ENCODE assay signal across 18 mouse cellular contexts in the genomic region with DNA sequence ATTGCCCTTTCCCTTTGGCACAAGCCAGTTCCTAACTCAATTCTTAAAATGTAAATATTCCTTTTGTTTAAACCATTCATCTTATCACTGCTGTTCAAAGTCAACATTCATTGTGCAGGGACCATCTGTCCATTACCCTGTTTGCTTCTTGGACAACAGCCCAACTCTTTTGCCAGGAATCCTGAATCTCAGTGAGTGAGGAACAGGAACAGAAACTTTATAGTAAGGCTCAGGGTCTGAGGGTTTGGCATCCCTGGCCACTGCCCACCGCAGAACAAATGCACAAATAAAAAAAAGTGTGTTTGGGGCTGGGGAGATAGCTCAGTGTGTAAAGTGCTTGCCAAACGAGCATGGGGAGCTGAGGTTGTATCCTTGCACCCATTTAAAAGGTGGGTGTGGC.
DNase-seq lines count a peak whose midpoint lies in the region; ATAC-seq lines count a peak whose summit lies in the region.
"Had no signal": no experiment of that assay in that cellular context is flagged by ENCODE, and none has a peak within 500 bp of the region (broad histone marks: within the 10 kb centered on the region; RNA-seq: fewer than 3 reads in every experiment).

No protein-coding gene starts in this region.

- WGBS in hindbrain, embryonic 14.5 days, result 55% methylated on average over 2 of the region's 2 CpGs
- 63% methylated on average over 2 of the region's 2 CpGs for WGBS in hindbrain, embryonic 12.5 days
- 14% methylated on average over 2 of the region's 2 CpGs for WGBS in large intestine, adult 2 months

- 0 out of 2 replicates have a peak, but pooled peaks cover 3% of the 10 kb centered on the region for H3K4me1 ChIP-seq in hindbrain, embryonic 14.5 days (replicated peaks; ENCODE audit: control insufficient read depth, insufficient read depth, low read length)
- H3K4me1 ChIP-seq in hindbrain, embryonic 12.5 days, result peaks cover 6% of the 10 kb centered on the region; the same call in 1 of the 2 replicates

- H3K36me3 ChIP-seq in hindbrain, embryonic 14.5 days (replicated peaks; ENCODE audit: control insufficient read depth, insufficient read depth), result no peaks in the 10 kb centered on the region
- no peaks in the 10 kb centered on the region for H3K36me3 ChIP-seq in hindbrain, embryonic 12.5 days
- H3K36me3 ChIP-seq: hindbrain, embryonic 15.5 days had no signal

- DNase-seq in cerebellum, postnatal 14 days, result peak; percentile 39 to 57
- DNase-seq in cerebellum, adult 9-10 months, result no peak
- no peak for DNase-seq in hindbrain, embryonic 14.5 days (ENCODE audit: low spot score)
- DNase-seq in lung, postnatal 10 days, result peak; percentile 45
- DNase-seq in lung, postnatal 36 days, result no peak
- peak; percentile 36 for DNase-seq in large intestine, adult 2 months (ENCODE audit: low read depth, low spot score)
- DNase-seq in spleen, postnatal 36 days (ENCODE audit: low spot score in 2 of 2), result no peak
- DNase-seq: cerebellum, postnatal 36 days; kidney, postnatal 4 days; layer of hippocampus, postnatal 36 days; liver, postnatal 0 days; retina, postnatal 1 day; right cerebral cortex, postnatal 4 days; thymus, adult 2 months had no signal

- H3K27ac ChIP-seq in hindbrain, embryonic 14.5 days, result no peak overlapping the region
- no peak overlapping the region for H3K27ac ChIP-seq in hindbrain, embryonic 12.5 days
- H3K27ac ChIP-seq: hindbrain, embryonic 15.5 days; limb, embryonic 15.5 days had no signal

- no peaks in the 10 kb centered on the region for H3K27me3 ChIP-seq in hindbrain, embryonic 14.5 days (ENCODE audit: control insufficient read depth, insufficient read depth, low read length)
- no peaks in the 10 kb centered on the region for H3K27me3 ChIP-seq in hindbrain, embryonic 12.5 days
- H3K27me3 ChIP-seq: hindbrain, embryonic 15.5 days; limb, embryonic 15.5 days had no signal

- no peak overlapping the region for H3K4me2 ChIP-seq in hindbrain, embryonic 14.5 days (replicated peaks)
- no peak overlapping the region for H3K4me2 ChIP-seq in hindbrain, embryonic 12.5 days (replicated peaks)
- H3K4me2 ChIP-seq: hindbrain, embryonic 15.5 days; limb, embryonic 15.5 days; midbrain, embryonic 11.5 days had no signal

- H3K9me3 ChIP-seq in hindbrain, embryonic 14.5 days (ENCODE audit: control insufficient read depth, low read length), result no peaks in the 10 kb centered on the region
- no peaks in the 10 kb centered on the region for H3K9me3 ChIP-seq in hindbrain, embryonic 12.5 days (replicated peaks)
- H3K9me3 ChIP-seq: hindbrain, embryonic 15.5 days; limb, embryonic 15.5 days had no signal

- H3K4me3 ChIP-seq in hindbrain, embryonic 14.5 days (replicated peaks; ENCODE audit: low read length), result no peak overlapping the region
- H3K4me3 ChIP-seq in hindbrain, embryonic 12.5 days, result no peak overlapping the region
- H3K4me3 ChIP-seq: hindbrain, embryonic 15.5 days; limb, embryonic 15.5 days had no signal

- no peak overlapping the region for H3K9ac ChIP-seq in hindbrain, embryonic 14.5 days
- no peak overlapping the region for H3K9ac ChIP-seq in hindbrain, embryonic 12.5 days
- H3K9ac ChIP-seq: hindbrain, embryonic 15.5 days; limb, embryonic 15.5 days; liver, postnatal 0 days had no signal

- peak; percentile 21; the same call in 1 of the 2 replicates for ATAC-seq in hindbrain, embryonic 14.5 days (ENCODE audit: low FRiP score)
- ATAC-seq in hindbrain, embryonic 12.5 days (ENCODE audit: low FRiP score), result no peak
- ATAC-seq: liver, postnatal 0 days had no signal

Comparison
In these comparisons a context has a peak if more than half of its experiments do, and no peak if none do; other contexts are left out.
1. DNase-seq: peak in cerebellum, postnatal 14 days (2 of 2), lung, postnatal 10 days (single experiment) and large intestine, adult 2 months (single experiment); none in cerebellum, adult 9-10 months (single experiment), hindbrain, embryonic 14.5 days (single experiment), lung, postnatal 36 days (single experiment) and spleen, postnatal 36 days (0 of 2).